Mouse (Mus musculus) stomach, embryonic 14.5 days (tissue): ENCODE data around the gene Nup62cl. TPM values are rescaled to one million over a fixed set of nuclear protein-coding genes. Genes with fewer than 3 reads are reported as not detected.
A peak's percentile ranks its signal among the peaks of the same experiment; 100 is the strongest.

Experiments
- ATAC-seq: fragments of 200-750 bp; cut with Nextera tagmentation; 2 replicates; pipeline ENCODE4 v1.8.0; 2017; ENCODE audit warnings: low read depth, moderate TSS enrichment; ENCODE audit not compliant: insufficient number of reproducible peaks, insufficient read depth, low FRiP score
- H3K27ac ChIP-seq: fragments of 300-500 bp; sonication (generic); 2 replicates; pipeline ENCODE4 v1.5.1; 2014; ENCODE audit warnings: mild to moderate bottlenecking, low read length, moderate library complexity, mixed read lengths
- H3K27me3 ChIP-seq: fragments of 300-500 bp; sonication (generic); 2 replicates; pipeline ENCODE4 v1.6.1; 2014; ENCODE audit warnings: low read length, control low read depth, mixed read lengths; ENCODE audit not compliant: control insufficient read depth, insufficient read depth
- H3K36me3 ChIP-seq: fragments of 300-500 bp; sonication (generic); 2 replicates; pipeline ENCODE4 v1.6.1; 2014; ENCODE audit warnings: mild to moderate bottlenecking, control low read depth, low read length, moderate library complexity, mixed read lengths; ENCODE audit not compliant: control insufficient read depth, insufficient read depth
- H3K4me1 ChIP-seq: fragments of 300-500 bp; sonication (generic); 2 replicates; pipeline ENCODE4 v1.6.1; 2014; ENCODE audit warnings: low read length, control low read depth, mixed read lengths; ENCODE audit not compliant: control insufficient read depth, insufficient read depth
- H3K4me2 ChIP-seq: fragments of 300-500 bp; sonication (generic); replicated peaks from 2 replicates; pipeline ENCODE4 v1.6.1; 2014; ENCODE audit warnings: low read depth, low read length, control low read depth
- H3K4me3 ChIP-seq: fragments of 300-500 bp; sonication (generic); 2 replicates; pipeline ENCODE4 v1.5.1; 2014; ENCODE audit warnings: low read depth, low read length, control low read depth
- H3K9ac ChIP-seq: fragments of 300-500 bp; sonication (generic); replicated peaks from 2 replicates; pipeline ENCODE4 v1.6.1; 2014; ENCODE audit warnings: low read depth, mild to moderate bottlenecking, control low read depth, low read length, moderate library complexity, mixed read lengths
- H3K9me3 ChIP-seq: fragments of 300-500 bp; sonication (generic); 2 replicates; pipeline ENCODE4 v1.6.1; 2016; ENCODE audit warnings: low read depth, low read length, control low read depth; ENCODE audit not compliant: control insufficient read depth
- WGBS: fragments of 180-500 bp; shearing (Covaris S2); extraction: QIAGEN DNeasy Blood & Tissue Kit; methylation state at CpG from one replicate; pipeline ENCODE4 v1.1.7; 2014; 5-methylcytosine and 5-hydroxymethylcytosine counted together
- polyA plus RNA-seq: library from polyadenylated mRNA; unstranded; fragments of >200 nt; fragmentation: Nextera tagmentation; extraction: Ambion mirVana; gene quantifications from 2 replicates; pipeline ENCODE4 v1.2.1, GENCODE M21; 2014

Nup62cl gene
- 1.6 and 2.0 TPM in 2 replicates for polyA plus RNA-seq

GRCm38 (mm10) chrX:140062135-140062975, at the start of gene Nup62cl, which contains the start of gene Pih1h3b:
Gene Nup62cl (minus strand): TSS chrX:140062712.
Gene Pih1h3b (plus strand): TSS chrX:140062879.
- Histone ChIP-seq H3K4me2 (peak within 1 kb of the TSS; percentile 40), H3K4me3 (peak within 1 kb of the TSS; percentile 31), H3K36me3 (no peaks in the 10 kb centered on the region), H3K9ac (no peak within 1 kb of the TSS), H3K27ac (no peak within 1 kb of the TSS), H3K27me3 (0 out of 2 replicates have a peak, but pooled peaks cover 3% of the 10 kb centered on the region), H3K9me3 (peaks cover 8% of the 10 kb centered on the region; the same call in 1 of the 2 replicates), H3K4me1 (no peaks in the 10 kb centered on the region)
- peak; percentile 74; the same call in 1 of the 2 replicates for ATAC-seq
- WGBS: 27% methylated on average over 64 of the region's 64 CpGs

GRCm38 (mm10) chrX:140094066-140094465, 31.6 kb upstream of the Nup62cl start:
- no peak for ATAC-seq
- 76% methylated on average over 2 of the region's 2 CpGs for WGBS
- no peak overlapping the region for H3K27ac ChIP-seq
- no peaks in the 10 kb centered on the region for H3K4me1 ChIP-seq
- no peak overlapping the region for H3K9ac ChIP-seq
- no peak overlapping the region for H3K4me2 ChIP-seq
- no peak overlapping the region for H3K4me3 ChIP-seq
- H3K9me3 ChIP-seq: no peaks in the 10 kb centered on the region
- H3K36me3 ChIP-seq: no peaks in the 10 kb centered on the region
- H3K27me3 ChIP-seq: no peaks in the 10 kb centered on the region

GRCm38 (mm10) chrX:140082535-140082934, 20.0 kb upstream of the Nup62cl start:
- no peaks in the 10 kb centered on the region for H3K4me1 ChIP-seq
- H3K27ac ChIP-seq: no peak overlapping the region
- H3K4me3 ChIP-seq: no peak overlapping the region
- H3K36me3 ChIP-seq: no peaks in the 10 kb centered on the region
- WGBS: 89% methylated on average over 2 of the region's 2 CpGs
- no peak overlapping the region for H3K4me2 ChIP-seq
- H3K27me3 ChIP-seq: no peaks in the 10 kb centered on the region
- no peak overlapping the region for H3K9ac ChIP-seq
- no peak for ATAC-seq
- no peaks in the 10 kb centered on the region for H3K9me3 ChIP-seq

- ATAC-seq: no peak
- H3K27me3 ChIP-seq: 0 out of 2 replicates have a peak, but pooled peaks cover 3% of the 10 kb centered on the region
- H3K4me2 ChIP-seq: peak overlapping the region; percentile 40
- H3K27ac ChIP-seq: no peak overlapping the region
- no peak overlapping the region for H3K9ac ChIP-seq
- peak overlapping the region; percentile 31 for H3K4me3 ChIP-seq
- peaks cover 8% of the 10 kb centered on the region; the same call in 1 of the 2 replicates for H3K9me3 ChIP-seq
- no peaks in the 10 kb centered on the region for H3K4me1 ChIP-seq
- WGBS: 27% methylated on average over 89 of the region's 90 CpGs
- H3K36me3 ChIP-seq: no peaks in the 10 kb centered on the region
Observed at GRCm38 (mm10) chrX:140060886-140061874, 1.3 kb downstream of the Nup62cl start.

GRCm38 (mm10) chrX:139998691-139999065, 63.8 kb downstream of the Nup62cl start:
- no peak overlapping the region for H3K27ac ChIP-seq
- no peaks in the 10 kb centered on the region for H3K36me3 ChIP-seq
- 0 out of 2 replicates have a peak, but pooled peaks have one; percentile 10 for ATAC-seq
- H3K27me3 ChIP-seq: no peaks in the 10 kb centered on the region
- no peaks in the 10 kb centered on the region for H3K4me1 ChIP-seq
- no peaks in the 10 kb centered on the region for H3K9me3 ChIP-seq
- no peak overlapping the region for H3K4me2 ChIP-seq
- H3K4me3 ChIP-seq: peak overlapping the region; percentile 53; the same call in 1 of the 2 replicates
- 81% methylated on average over 4 of the region's 4 CpGs for WGBS
- H3K9ac ChIP-seq: no peak overlapping the region

- Histone ChIP-seq H3K4me2 (peak within 1 kb of the TSS; percentile 43), H3K4me1 (no peaks in the 10 kb centered on the region), H3K27ac (peak within 1 kb of the TSS; percentile 48), H3K4me3 (peak within 1 kb of the TSS; percentile 53), H3K9ac (peak within 1 kb of the TSS; percentile 38), H3K9me3 (no peaks in the 10 kb centered on the region), H3K27me3 (no peaks in the 10 kb centered on the region), H3K36me3 (peaks cover 3% of the 10 kb centered on the region)
- WGBS: 20% methylated on average over 25 of the region's 25 CpGs
- ATAC-seq: peak; percentile 67; the same call in 1 of the 2 replicates
Observed at GRCm38 (mm10) chrX:139997740-139998690, 64.5 kb downstream of the Nup62cl start, which contains the start of gene Rbm41. Gene Rbm41 (minus strand): TSS chrX:139998595.

GRCm38 (mm10) chrX:139982115-139982514, 80.4 kb downstream of the Nup62cl start:
- Histone ChIP-seq H3K4me3 (no peak overlapping the region), H3K27ac (no peak overlapping the region), H3K9ac (no peak overlapping the region), H3K27me3 (no peaks in the 10 kb centered on the region), H3K4me1 (no peaks in the 10 kb centered on the region), H3K9me3 (no peaks in the 10 kb centered on the region), H3K4me2 (no peak overlapping the region), H3K36me3 (no peaks in the 10 kb centered on the region)
- WGBS: 76% methylated on average over 5 of the region's 5 CpGs
- ATAC-seq: no peak
